Mouse (Mus musculus) testis, adult 2 months (tissue): ENCODE measurements around the gene Erc1.

Experiments
- CTCF ChIP-seq: fragments of 200-500 bp; IDR thresholded peaks from 2 replicates; pipeline ENCODE4 v1.5.1; 2012; ENCODE audit warnings: low read depth, mild to moderate bottlenecking, inconsistent platforms, low read length, moderate library complexity; ENCODE audit not compliant: control insufficient read depth, insufficient read depth, insufficient replicate concordance
- POLR2A ChIP-seq: fragments of 200-500 bp; IDR thresholded peaks from 2 replicates; pipeline ENCODE4 v1.6.1; 2012; ENCODE audit warnings: low read depth, mild to moderate bottlenecking, inconsistent platforms, low read length, moderate library complexity; ENCODE audit not compliant: control insufficient read depth

DNA sequence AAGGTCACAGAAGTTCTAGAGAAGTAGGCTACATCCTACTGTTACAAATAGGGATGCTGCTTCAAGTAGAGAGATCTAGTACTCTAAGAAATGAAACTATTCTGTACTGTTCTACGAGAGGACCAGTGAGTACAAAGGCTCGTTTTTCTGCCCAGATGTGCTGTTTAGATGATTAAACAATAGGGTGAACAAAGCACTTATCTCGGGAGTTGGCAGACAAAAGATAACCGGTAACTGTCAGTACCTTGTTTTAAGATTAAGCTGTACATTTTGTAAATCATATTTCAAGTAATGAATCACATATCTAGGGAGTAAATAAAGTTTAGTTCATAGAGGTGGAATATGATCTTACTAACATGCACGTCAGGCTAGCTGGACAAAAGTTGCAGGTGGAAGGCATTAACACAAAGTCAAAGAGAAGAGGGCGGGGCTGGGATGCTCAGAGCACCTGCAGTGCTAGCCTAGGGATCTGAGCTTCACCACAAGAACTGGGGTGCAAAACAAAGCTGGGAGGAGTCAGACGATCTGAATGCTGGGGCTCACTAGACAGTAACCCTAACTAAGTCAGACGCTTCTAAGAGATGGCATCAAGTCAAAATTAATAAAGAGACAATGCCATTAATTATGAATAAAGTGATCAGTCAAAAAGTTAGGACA is 136.2 kb downstream of the Erc1 start:
- TF ChIP-seq CTCF (no peak), POLR2A (no peak)
